Comparison of ENCODE assay signal across 8 mouse cellular contexts in genomic region chr19:7105544-7105943, GRCm38 (mm10). TPM values are rescaled to one million over a fixed set of nuclear protein-coding genes. Genes with fewer than 3 reads are reported as not detected.
DNase-seq lines count a peak whose midpoint lies in the region; ATAC-seq and TF ChIP-seq lines count a peak whose summit lies in the region.

Gene Flrt1, minus strand, starts transcription at chr19:7105729.

- H3K9me3 ChIP-seq in forebrain, embryonic 10.5 days = no peaks in the 10 kb centered on the region
- H3K9me3 ChIP-seq in forebrain, postnatal 0 days (ENCODE audit: low read length) = no peaks in the 10 kb centered on the region
- H3K9me3 ChIP-seq in liver, postnatal 0 days (ENCODE audit: low read length) = no peaks in the 10 kb centered on the region
- H3K9me3 ChIP-seq in midbrain, embryonic 16.5 days (replicated peaks; ENCODE audit: control insufficient read depth, low read length, poor library complexity, severe bottlenecking) = no peaks in the 10 kb centered on the region

- no peak within 1 kb of the TSS for H3K9ac ChIP-seq in forebrain, postnatal 0 days
- H3K9ac ChIP-seq in liver, postnatal 0 days (replicated peaks) = no peak within 1 kb of the TSS
- H3K9ac ChIP-seq in midbrain, embryonic 16.5 days (ENCODE audit: low read depth, low read length) = no peak within 1 kb of the TSS; the same call in 1 of the 2 replicates

- no peak for DNase-seq in forebrain, embryonic 10.5 days (ENCODE audit: extremely low spot score, low spot score)
- DNase-seq in forebrain, postnatal 0 days = no peak
- DNase-seq in liver, postnatal 0 days = no peak
- no peak for DNase-seq in liver
- no peak for DNase-seq in layer of hippocampus, postnatal 25 days (ENCODE audit: extremely low spot score in 1 of 2, low spot score in 1 of 2)
- DNase-seq in cerebellum, postnatal 10 days = no peak

- H3K36me3 ChIP-seq in forebrain, embryonic 10.5 days (replicated peaks) = no peaks in the 10 kb centered on the region
- H3K36me3 ChIP-seq in forebrain, postnatal 0 days (ENCODE audit: insufficient read depth) = no peaks in the 10 kb centered on the region
- H3K36me3 ChIP-seq in liver, postnatal 0 days (replicated peaks; ENCODE audit: insufficient read depth, low read length) = no peaks in the 10 kb centered on the region
- H3K36me3 ChIP-seq in midbrain, embryonic 16.5 days (ENCODE audit: control insufficient read depth, insufficient read depth, low read length) = no peaks in the 10 kb centered on the region

- H3K4me3 ChIP-seq in forebrain, embryonic 10.5 days = no peak within 1 kb of the TSS
- no peak within 1 kb of the TSS for H3K4me3 ChIP-seq in forebrain, postnatal 0 days (ENCODE audit: low read depth, low read length)
- no peak within 1 kb of the TSS for H3K4me3 ChIP-seq in liver, postnatal 0 days (ENCODE audit: low read depth, low read length)
- no peak within 1 kb of the TSS for H3K4me3 ChIP-seq in midbrain, embryonic 16.5 days (ENCODE audit: low read depth, low read length)

- ATAC-seq in forebrain, postnatal 0 days = no peak
- ATAC-seq in liver, postnatal 0 days = peak; percentile 38; the same call in 1 of the 2 replicates
- no peak for ATAC-seq in midbrain, embryonic 16.5 days
- no peak for ATAC-seq in cerebellum, adult (ENCODE audit: insufficient number of reproducible peaks, low FRiP score, low TSS enrichment)

- peaks cover 94% of the 10 kb centered on the region for H3K27me3 ChIP-seq in forebrain, embryonic 10.5 days (ENCODE audit: poor library complexity, severe bottlenecking)
- no peaks in the 10 kb centered on the region for H3K27me3 ChIP-seq in forebrain, postnatal 0 days (ENCODE audit: insufficient read depth, low read length)
- H3K27me3 ChIP-seq in liver, postnatal 0 days (ENCODE audit: insufficient read depth, low read length) = no peaks in the 10 kb centered on the region
- peaks cover 3% of the 10 kb centered on the region; the same call in 1 of the 2 replicates for H3K27me3 ChIP-seq in midbrain, embryonic 16.5 days (ENCODE audit: control insufficient read depth, insufficient read depth, low read depth, low read length)

- TF ChIP-seq CTCF in forebrain, postnatal 0 days (IDR thresholded peaks at IDR 0.05; ENCODE audit: low read depth) = no peak
- TF ChIP-seq CTCF in liver, postnatal 0 days (IDR thresholded peaks at IDR 0.05; ENCODE audit: low read depth) = no peak

- no peak for TF ChIP-seq EP300 in liver, postnatal 0 days (IDR thresholded peaks at IDR 0.05; ENCODE audit: low read depth)

- 23% methylated on average over 9 of the region's 9 CpGs for WGBS in forebrain, embryonic 10.5 days
- 37% methylated on average over 9 of the region's 9 CpGs for WGBS in forebrain, postnatal 0 days
- WGBS in liver, postnatal 0 days (ENCODE audit: insufficient replicate concordance) = 70% methylated on average over 9 of the region's 9 CpGs
- 26% methylated on average over 9 of the region's 9 CpGs for WGBS in midbrain, embryonic 16.5 days

- no peak within 1 kb of the TSS for H3K4me2 ChIP-seq in forebrain, postnatal 0 days (ENCODE audit: low read depth)
- H3K4me2 ChIP-seq in liver, postnatal 0 days (ENCODE audit: low read depth, low read length) = no peak within 1 kb of the TSS
- H3K4me2 ChIP-seq in midbrain, embryonic 16.5 days (ENCODE audit: low read length) = no peak within 1 kb of the TSS

- H3K27ac ChIP-seq in forebrain, embryonic 10.5 days = peak within 1 kb of the TSS; percentile 82
- no peak within 1 kb of the TSS for H3K27ac ChIP-seq in forebrain, postnatal 0 days (ENCODE audit: low read depth, low read length)
- H3K27ac ChIP-seq in liver, postnatal 0 days (ENCODE audit: low read depth) = no peak within 1 kb of the TSS
- no peak within 1 kb of the TSS for H3K27ac ChIP-seq in midbrain, embryonic 16.5 days (ENCODE audit: low read length)

- peaks cover 90% of the 10 kb centered on the region for H3K4me1 ChIP-seq in forebrain, embryonic 10.5 days
- peaks cover 8% of the 10 kb centered on the region for H3K4me1 ChIP-seq in forebrain, postnatal 0 days (ENCODE audit: insufficient read depth)
- no peaks in the 10 kb centered on the region for H3K4me1 ChIP-seq in liver, postnatal 0 days (ENCODE audit: insufficient read depth)
- peaks cover 31% of the 10 kb centered on the region for H3K4me1 ChIP-seq in midbrain, embryonic 16.5 days (ENCODE audit: control insufficient read depth, insufficient read depth, low read length)

RNA-seq across cellular contexts. Expression of gene Flrt1, which starts in this region (rescaled TPM):
- polyA plus RNA-seq in forebrain, embryonic 10.5 days (2016; fragmentation: Nextera tagmentation; extraction: Ambion mirVana) = 4.0 and 4.8 TPM in 2 replicates
- 8.1 and 8.8 TPM in 2 replicates for total RNA-seq in forebrain, postnatal 0 days (2014; rRNA removed)
- 6.7 and 11.3 TPM in 2 replicates for polyA plus RNA-seq in forebrain, postnatal 0 days (2015; fragmentation: Nextera tagmentation; extraction: Ambion mirVana)
- polyA plus RNA-seq in liver, postnatal 0 days (2015; fragmentation: Nextera tagmentation; extraction: Ambion mirVana) = 0.12 and 0.21 TPM in 2 replicates
- 10 to 100 TPM; 18.3 to 21.2 TPM for total RNA-seq in layer of hippocampus, postnatal 25 days (2021)
- polyA plus RNA-seq in midbrain, embryonic 16.5 days (2015; fragmentation: Nextera tagmentation; extraction: Ambion mirVana) = 11.6 and 12.0 TPM in 2 replicates

Comparison
In these comparisons a context has a peak if more than half of its experiments do, and no peak if none do; other contexts are left out.
1. Peak in ATAC-seq in liver, postnatal 0 days; RNA of the gene not detected or under 1 TPM.